Mouse (Mus musculus): ENCODE results near the gene Net1. TPM values are rescaled to one million over a fixed set of nuclear protein-coding genes. Genes with fewer than 3 reads are reported as not detected.
"Not testable (repeated sequence)": the region's sequence is repeated elsewhere in the genome, so short reads cannot be mapped to it uniquely, and the experiment has no call there.

Net1 gene
- 10 to 100 TPM; 21.4 to 24.0 TPM for total RNA-seq (2021)
- long read RNA-seq, partial matches to known transcripts: 1 of 5 reads
- long read RNA-seq, other reads (novel, unspliced or antisense): 4 of 5 reads

DNA sequence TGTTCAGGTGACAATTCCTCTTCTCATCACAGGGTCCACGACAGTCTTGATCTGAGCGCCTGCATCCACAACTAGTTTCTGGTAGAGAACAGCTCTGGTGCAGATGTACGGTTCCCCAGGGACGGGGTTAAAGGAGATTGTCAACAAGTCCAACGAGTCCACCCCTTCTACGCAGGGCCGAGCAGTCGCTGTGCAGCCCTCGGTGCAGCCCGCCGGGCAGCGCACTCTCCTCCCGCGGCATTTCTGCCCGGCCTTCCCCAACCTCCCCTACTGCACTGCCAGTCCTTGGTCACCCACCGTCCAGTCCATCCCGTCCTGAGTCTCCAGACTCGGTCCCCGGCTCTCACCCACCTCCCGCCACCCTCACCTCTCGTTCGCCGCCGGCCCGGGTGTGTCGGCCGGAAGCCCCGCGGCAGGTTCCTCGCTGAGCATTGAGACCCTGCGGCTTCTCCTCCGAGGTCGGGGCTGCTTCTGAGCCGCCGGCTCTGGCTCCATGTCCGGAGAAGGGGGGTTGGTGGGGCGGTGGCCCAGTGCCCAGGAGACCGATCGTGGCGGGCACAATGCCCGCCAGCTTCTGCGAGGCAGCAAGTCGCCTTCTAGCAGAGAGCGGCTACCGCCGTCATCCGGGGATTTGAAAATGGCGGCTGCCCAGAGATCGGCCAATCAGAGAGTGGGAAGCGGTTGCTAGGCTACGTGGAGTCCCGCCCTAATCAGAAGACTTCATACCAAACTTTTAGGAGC lies at the start of gene Net1, which contains the start of gene Tubal3:
Gene Net1, minus strand, starts transcription at position 650 of the 741 bp plus-strand sequence.
Gene Tubal3, plus strand, starts transcription at position 704 of the 741 bp plus-strand sequence.
- peak; percentile 91 to 93 for DNase-seq (ENCODE audit: low spot score in 2 of 2)

DNA sequence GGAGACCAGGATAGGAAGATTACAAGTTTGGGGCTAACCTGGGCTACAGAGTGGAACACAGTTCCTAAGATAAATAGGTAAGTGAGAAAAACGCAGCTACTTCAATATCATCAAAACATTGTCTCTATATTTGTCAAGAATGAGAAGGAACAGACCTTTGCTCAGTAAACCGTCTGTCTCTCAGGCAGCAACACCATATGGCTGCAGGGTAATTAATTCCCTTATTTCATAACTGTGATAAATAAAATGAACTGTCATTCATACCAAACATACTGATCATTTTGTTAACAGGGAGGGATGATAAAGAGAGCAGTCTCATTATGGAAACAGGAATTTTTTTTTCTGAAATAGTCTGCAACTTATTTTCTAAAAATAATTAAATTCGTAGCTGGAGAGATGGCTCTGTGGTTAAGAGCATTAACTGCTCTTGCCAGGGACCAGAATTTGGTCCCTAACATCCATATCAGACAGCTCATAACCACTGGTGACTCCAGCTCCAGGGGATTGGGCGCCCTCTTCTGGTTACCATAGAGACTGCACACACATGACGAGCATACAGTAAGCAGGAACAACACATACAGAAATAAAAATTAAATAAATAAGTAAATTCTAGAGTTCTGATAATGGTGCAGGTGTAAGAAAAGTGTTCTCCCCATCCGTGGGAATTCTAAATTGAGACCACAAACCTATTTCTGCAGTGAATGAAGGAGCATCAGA lies 33.3 kb upstream of the Net1 start:
- DNase-seq (ENCODE audit: low spot score in 2 of 2): no peak

DNA sequence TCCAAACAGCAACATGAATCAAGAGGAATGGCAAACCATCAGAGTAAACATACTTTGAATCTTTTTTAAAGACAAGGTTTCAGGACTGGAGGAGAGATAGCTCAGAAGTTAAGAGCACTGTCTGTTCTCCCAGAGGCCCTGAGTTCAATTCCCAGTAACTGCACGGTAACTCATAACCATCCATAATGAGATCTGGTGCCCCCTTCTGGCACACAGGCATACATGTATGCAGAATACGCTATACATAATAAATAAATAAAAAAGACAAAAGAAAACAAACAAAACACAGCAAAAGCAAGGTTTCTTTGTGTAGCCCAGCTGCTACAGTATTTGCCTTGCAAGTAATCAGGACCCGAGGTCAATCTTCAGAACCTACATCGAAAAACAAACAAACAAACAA lies 31.5 kb upstream of the Net1 start:
- no peak for DNase-seq (ENCODE audit: low spot score in 2 of 2)

DNA sequence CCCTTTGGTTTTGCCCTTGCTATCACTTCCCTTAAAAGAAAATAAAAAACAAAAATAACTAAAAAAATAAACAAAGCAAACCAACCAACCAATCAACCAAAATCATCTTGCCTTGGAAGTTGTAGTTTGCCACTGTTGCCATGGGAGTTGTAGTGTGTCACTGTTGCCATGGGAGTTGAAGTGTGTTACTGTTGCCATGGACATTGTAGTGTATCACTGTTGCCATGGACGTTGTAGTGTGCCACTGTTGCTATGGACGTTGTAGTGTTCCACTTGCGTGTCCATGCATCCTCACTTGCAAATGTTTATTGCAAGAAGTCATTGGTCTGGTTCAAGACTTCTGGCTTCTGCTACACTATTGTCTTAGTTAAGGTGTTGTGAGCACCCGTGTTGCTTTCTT lies 29.2 kb upstream of the Net1 start:
- no peak for DNase-seq (ENCODE audit: low spot score in 2 of 2)

DNA sequence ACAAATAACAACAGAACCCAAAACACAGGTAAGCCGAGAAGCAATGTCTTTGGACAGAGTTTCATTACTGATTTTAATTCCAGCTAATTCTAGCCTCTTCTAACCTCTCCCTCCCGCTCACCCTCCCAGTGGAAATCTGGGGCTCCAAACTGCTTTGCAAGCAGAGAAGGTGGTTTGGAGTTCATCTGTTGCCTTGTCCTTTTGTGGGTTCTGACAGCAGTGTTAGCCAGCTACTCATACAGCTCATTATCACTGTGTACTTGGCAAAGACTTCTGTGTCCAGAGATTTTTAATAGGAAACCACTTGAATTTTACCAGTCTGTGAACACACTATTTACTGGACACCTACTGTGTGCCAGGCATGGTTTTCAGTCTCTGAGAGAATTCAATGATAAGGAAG lies 27.2 kb upstream of the Net1 start, which contains the start of gene Ucn3:
Gene Ucn3, minus strand, starts transcription at position 101 of the 400 bp plus-strand sequence.
- no peak for DNase-seq (ENCODE audit: low spot score in 2 of 2)

DNA sequence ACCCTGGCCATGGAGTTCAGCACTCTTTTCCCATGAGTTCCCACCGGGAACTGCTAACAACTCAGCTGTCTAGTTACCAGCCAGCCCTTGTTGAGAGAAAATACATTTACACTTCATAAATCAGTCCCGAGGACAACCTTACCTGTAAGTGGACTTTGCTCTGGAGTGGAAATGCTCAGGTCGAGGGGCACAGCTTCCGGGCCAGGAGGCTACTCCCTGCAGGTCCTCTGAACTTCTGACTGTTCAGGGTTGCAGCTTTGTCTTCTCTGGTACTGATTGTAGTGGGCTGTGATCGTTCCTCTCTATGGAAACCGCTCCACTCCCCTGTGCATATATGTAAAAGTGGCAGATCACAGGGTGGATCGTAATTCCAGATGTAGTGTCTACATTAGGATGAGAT lies 26.7 kb upstream of the Net1 start:
- no peak for DNase-seq (ENCODE audit: low spot score in 2 of 2)

DNA sequence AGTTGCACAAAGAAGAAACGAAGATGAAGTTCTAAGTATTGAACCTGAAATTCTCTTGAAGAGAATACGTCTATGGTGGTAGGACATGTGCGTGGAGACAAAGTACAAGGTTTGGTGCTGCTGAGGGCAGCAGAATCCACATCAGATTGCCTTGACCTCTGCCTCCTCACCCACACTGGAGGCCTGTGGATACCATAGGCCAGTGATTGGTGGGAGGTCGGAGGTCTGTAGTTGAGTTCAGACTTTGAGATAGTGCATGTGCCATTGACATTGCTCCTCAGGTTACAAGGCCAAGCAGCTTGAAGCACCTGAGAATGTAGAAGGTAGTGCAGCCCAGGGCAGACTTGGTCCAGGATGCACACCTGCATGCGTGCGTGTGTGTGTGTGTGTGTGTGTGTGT lies 8.0 kb upstream of the Net1 start:
- DNase-seq (ENCODE audit: low spot score in 2 of 2): no peak

DNA sequence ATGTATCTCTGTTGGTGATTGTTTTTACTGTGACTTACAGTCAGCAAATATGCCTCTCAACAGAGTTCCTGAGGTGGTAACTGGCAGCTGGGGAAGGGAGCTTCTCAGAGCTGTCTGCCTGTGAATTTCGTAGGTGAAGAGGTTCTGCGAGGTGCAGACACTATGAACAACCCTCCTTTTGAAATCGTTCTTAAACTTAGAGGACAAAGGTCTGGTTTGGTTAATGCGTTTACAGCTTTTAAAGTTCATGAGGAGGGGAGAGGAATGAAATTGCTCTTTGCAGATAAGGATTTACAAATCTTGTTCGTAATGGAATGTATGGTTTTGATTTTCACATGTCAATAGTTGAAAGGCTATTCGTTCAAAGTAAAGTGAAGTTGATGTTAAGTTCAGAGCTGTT lies 7.6 kb upstream of the Net1 start:
- DNase-seq (ENCODE audit: low spot score in 2 of 2): no peak

DNA sequence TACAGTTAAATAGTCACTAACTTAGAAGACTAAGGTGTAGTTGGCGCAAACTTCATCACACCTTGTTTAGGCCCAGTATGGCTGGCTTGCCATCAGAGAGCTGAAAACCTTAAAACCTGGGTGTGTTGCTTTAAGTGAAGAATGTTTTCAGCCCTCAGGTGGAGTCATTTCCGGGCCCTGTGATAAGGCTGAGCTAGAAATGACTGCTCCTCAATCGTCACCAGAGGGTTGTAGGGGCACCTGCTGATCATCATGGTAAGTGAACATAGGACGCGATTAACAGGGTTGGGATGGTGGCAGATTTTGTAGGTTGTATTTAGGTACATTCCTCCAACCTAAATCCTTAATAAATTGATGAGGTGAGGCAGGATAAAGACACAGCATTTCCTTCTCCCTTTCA lies 6.5 kb upstream of the Net1 start:
- no peak for DNase-seq (ENCODE audit: low spot score in 2 of 2)

DNA sequence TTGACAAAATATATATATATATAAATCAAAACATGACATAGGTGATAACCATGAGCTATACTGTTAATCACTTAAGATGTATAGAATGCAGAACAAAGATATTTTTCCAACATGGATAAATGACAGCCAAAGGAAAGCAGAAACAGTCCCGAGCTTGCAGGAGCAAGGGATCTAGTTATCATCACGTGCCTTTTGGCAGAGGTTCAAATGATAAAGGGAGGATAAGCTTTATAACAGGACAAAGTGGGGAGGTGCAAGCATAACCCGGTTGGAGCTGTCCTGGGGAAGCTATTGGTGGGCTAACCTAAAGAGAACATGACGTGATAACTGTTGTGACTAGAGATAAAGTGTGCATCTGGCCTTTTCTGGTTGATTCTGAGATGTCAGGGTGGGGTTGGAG lies 4.5 kb downstream of the Net1 start:
- no peak for DNase-seq (ENCODE audit: low spot score in 2 of 2)

DNA sequence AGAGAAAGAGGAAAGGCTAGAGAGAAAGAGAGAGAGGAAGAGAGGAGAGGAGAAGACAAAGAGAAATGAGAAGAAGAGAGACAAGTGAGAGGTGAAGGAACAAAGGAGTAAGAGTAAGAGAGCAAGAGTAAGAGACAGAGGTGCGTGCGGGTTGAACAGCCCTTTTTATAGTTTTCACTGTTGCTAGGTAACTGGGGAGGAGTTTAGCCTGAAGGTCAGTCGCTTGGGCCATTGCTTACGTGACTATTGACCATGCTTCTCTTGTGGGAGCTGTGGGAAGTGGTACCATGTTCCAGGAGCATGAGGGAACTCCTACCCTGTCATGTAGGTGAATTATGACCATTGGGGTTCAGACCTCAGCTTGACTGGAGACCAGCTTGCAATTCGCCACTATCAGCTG lies 7.7 kb downstream of the Net1 start:
- no peak for DNase-seq (ENCODE audit: low spot score in 2 of 2)

DNA sequence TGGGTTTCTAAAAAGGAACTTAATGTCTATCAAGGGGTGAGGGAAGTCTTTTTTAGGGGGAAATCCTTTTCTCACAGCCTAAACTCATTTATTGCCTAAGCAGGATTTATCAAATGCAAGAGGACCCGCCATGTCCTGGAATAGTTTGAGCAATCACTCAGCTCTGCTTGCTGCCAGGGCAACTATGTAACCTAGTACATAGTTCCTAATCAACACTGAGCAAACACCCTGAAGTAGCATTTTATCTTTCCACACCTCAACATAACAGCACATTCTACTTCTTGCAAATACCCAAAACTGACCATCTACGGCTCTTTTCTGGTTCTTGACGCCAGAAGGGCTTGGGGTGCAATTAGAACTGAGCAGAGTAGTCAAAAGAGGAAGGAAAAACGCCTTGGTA lies 9.8 kb downstream of the Net1 start:
- DNase-seq (ENCODE audit: low spot score in 2 of 2): no peak

DNA sequence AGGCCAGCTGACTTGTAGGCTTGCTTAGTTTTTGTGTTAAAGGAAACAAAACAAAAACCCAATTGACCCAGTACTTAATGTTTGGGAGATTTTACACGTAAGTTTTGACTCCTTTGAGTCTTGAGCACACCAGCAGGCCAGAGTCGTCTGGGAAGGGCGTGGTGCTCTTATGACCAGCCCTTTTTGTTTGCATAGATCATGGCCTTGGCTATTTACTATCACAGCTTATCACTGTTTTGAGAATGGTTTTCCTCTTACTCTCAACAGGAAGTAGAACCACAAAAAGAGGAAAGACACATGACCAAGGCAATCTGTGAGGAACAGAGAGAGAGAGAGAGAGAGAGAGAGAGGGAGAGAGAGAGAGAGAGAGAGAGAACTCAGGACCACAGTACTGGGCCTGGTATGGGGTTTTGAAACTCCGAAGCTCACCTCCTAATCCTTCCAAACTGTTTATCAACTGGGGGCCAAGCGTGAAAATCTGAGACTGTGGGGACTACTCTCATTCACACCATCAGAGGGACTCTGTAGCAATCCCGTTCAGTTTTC lies 10.8 kb downstream of the Net1 start:
- DNase-seq (ENCODE audit: low spot score in 2 of 2): no peak

DNA sequence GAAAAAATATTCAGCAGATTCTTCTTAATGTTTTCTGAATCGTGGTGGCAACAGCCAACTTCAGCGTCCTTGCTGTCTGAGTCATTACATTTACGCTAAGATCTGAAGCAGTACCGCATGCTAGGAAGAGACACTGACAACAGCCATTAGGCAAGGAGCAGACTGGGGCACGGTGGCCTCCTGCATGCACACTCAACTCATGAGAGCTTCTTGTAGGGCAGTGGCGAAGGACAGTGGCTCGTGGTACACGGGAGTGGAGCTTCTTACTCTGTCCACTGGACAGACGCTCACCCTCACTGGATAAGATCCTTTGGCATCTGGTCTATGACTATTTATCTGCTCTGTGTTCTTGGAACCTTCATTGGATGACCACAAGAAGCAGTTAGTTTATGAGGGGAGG lies 18.7 kb downstream of the Net1 start:
- no peak for DNase-seq (ENCODE audit: low spot score in 2 of 2)

DNA sequence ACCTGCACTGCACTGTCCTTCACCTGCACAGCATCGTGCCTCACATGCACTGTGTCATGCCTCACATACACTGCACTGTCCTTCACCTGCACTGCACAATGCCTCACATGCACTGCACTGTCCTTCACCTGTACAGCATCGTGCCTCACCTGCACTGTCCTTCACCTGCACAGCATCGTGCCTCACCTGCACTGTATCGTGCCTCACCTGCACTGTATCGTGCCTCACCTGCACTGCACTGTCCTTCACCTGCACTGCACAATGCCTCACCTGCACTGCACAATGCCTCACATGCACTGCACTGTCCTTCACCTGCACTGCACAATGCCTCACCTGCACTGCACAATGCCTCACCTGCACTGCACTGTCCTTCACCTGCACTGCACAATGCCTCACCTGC lies 19.8 kb downstream of the Net1 start:
- not testable (repeated sequence) for DNase-seq (ENCODE audit: low spot score in 2 of 2)

DNA sequence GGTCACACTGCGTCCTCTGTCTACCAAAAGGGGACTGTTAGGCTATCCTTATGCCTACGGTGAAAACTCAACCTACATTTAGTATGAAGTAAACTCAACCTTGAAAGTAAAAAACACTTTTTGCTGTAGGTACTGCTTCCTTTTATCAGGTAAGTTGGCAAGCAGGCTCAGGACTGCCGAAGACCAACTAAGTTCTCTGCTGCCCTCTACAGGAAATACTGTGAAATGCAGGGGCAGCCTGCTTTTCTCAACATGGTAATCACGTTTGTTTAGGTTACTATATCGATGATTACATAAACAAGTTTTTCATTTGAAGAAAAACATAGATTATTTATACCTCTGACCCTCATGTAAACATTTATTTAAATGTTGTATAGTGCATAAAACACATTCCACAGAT lies 21.1 kb downstream of the Net1 start:
- peak; percentile 72 to 78 for DNase-seq (ENCODE audit: low spot score in 2 of 2)

DNA sequence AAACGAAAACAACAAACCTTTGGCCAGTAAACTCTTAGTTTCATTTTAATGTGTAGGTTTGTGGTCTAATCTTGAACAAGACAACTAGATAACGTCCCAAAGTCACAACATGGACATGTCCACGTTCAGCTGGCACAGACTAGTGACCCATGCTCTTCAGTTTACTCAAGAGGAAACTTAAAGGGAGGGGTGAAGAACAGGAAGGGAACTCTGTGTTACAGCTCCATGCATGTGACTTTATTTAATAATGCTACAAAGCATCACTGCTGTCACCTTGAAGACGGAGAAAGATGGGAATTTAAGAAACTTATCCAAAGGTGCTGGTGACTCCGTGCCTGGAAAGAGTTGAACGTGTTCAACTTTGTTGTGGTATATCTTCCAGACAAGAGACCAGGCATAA lies 22.0 kb downstream of the Net1 start:
- no peak for DNase-seq (ENCODE audit: low spot score in 2 of 2)

DNA sequence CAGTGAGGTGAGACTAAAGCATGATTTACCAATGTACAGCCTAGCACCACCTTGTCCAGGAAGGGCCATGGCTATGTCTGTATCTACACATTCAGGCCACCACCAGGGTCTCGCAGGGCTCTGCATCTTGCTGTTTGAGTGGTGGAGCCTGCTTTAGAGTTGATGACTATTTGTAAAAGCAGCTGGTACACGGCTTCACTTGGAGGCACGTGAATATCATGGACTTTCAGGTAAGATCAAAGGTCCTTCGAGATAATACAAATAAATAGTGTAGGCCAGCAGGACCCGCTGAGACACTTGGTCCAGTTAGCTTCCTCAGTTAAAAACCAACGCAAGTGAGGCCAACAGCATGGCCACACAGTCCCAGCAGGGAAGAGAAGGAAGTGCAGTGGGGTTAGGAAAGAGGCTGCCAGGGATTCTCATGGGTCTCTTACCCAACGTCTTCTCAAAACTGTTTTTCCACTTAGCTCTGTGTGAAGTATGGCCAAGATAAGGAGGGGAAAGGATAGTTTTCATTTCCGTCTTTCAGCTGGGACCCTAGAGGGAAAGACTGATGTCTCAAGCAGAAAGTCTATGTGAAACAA lies 22.5 kb downstream of the Net1 start:
- no peak for DNase-seq (ENCODE audit: low spot score in 2 of 2)

DNA sequence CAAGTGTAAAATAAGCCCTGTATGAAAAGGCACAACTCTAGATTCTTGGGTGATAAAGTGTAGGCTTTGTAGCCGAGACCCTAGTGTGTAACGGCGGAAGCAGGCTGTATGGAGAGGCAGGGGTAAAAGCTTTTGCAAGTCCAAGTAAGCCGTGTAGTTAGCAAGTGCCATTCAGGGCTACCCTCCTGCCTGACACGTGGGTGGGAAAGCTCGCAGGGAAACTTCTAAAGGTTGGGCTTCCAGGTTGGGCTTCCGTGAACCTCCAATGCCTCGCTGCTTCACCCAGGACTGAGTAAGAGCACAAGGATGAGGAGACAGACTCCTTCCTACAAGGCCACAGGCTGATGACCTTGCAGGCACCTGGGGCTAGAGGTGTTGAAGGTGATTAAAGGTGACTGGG lies 23.5 kb downstream of the Net1 start:
- no peak for DNase-seq (ENCODE audit: low spot score in 2 of 2)

DNA sequence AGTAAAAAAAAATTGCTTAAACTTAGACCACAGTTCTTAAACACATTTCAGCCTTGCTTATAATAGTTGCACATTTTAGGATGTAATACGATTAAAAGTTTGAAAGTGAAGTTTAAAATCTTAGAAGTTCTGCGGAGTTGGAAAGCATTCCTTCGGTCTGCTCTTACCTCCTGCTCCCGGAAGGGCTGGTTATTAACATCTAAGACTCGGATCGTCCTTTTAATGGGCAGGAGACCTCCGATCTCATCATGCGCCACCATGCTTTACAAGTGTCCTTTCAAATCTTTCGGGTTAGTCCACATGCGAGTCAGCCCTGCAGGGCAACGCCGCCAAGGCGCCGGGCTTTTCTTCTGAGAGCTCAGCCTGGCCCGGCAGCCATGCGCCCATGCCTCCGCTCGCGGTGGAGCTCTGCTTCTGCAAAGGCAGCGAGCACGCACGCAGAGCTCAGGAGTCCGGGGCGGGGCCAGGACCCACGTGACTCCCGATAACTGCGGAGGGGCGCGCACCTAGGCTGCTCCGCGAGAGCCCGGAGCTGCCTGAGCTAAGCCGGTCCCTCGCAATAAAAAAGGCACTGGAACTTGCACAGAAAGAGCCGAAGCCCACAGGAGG lies 24.8 kb downstream of the Net1 start:
- peak; percentile 67 to 76 for DNase-seq (ENCODE audit: low spot score in 2 of 2)

DNA sequence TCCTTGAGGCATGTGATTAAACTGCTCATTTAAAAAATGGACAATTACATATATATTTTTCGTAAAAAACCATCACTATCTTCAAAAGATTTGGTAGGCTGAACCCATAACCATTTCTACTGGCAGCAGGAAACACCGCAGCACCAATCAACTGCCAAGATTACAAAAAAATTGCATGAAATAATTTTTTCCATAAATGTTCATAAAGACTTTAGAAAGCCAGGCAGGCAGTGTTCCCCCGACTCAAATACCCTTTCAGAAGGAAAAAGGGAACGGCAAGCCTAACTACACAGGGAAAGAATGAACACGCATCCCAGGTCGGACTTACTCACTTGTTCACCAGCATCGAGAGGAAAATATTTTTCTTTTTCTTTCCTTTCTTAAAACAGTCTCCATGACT lies 25.4 kb downstream of the Net1 start:
- DNase-seq (ENCODE audit: low spot score in 2 of 2): no peak
